Mouse (Mus musculus) kidney, adult 2 months (tissue): ENCODE results near the gene Armc9.

Experiments
- CTCF ChIP-seq: fragments of 200-500 bp; conservative IDR thresholded peaks from 2 replicates; pipeline ENCODE4 v1.5.1; 2011; ENCODE audit warnings: low read depth, mild to moderate bottlenecking, control low read depth, low read length, moderate library complexity, mixed read lengths; ENCODE audit not compliant: insufficient read depth, insufficient read length
- POLR2A ChIP-seq: fragments of 200-500 bp; IDR thresholded peaks from one replicate; pipeline ENCODE4 v1.6.1; 2011; ENCODE audit warnings: low read depth, low read length, control low read depth

GRCm38 (mm10) chr1:86285295-86285694 is 130.7 kb downstream of the Armc9 start:
- TF ChIP-seq POLR2A (no peak), CTCF (no peak)
